Mouse (Mus musculus) embryonic facial prominence, embryonic 13.5 days (tissue): Measurements from ENCODE around the gene Taar7e. TPM values are rescaled to one million over a fixed set of nuclear protein-coding genes. Genes with fewer than 3 reads are reported as not detected.

Experiments
- ATAC-seq: fragments of 200-750 bp; cut with Nextera tagmentation; 2 replicates; pipeline ENCODE4 v1.8.0; 2017; ENCODE audit warnings: low read depth; ENCODE audit not compliant: insufficient number of reproducible peaks, insufficient read depth, low FRiP score, low TSS enrichment
- H3K27ac ChIP-seq: fragments of 300-500 bp; sonication (generic); 2 replicates; pipeline ENCODE4 v1.5.1; 2015; ENCODE audit warnings: moderate library complexity, mild to moderate bottlenecking, inconsistent platforms
- H3K27me3 ChIP-seq: fragments of 300-500 bp; sonication (generic); 2 replicates; pipeline ENCODE4 v1.6.1; 2015; ENCODE audit warnings: mild to moderate bottlenecking, inconsistent platforms
- H3K36me3 ChIP-seq: fragments of 300-500 bp; sonication (generic); 2 replicates; pipeline ENCODE4 v1.6.1; 2015; ENCODE audit warnings: mild to moderate bottlenecking, inconsistent platforms
- H3K4me1 ChIP-seq: fragments of 300-500 bp; sonication (generic); 2 replicates; pipeline ENCODE4 v1.6.1; 2015; ENCODE audit warnings: inconsistent platforms
- H3K4me2 ChIP-seq: fragments of 300-500 bp; sonication (generic); 2 replicates; pipeline ENCODE4 v1.6.1; 2015; ENCODE audit warnings: moderate library complexity, mild to moderate bottlenecking, inconsistent platforms
- H3K4me3 ChIP-seq: fragments of 300-500 bp; sonication (generic); 2 replicates; pipeline ENCODE4 v1.5.1; 2015; ENCODE audit warnings: mild to moderate bottlenecking, inconsistent platforms
- H3K9ac ChIP-seq: fragments of 300-500 bp; sonication (generic); 2 replicates; pipeline ENCODE4 v1.6.1; 2015; ENCODE audit warnings: mild to moderate bottlenecking, inconsistent platforms
- H3K9me3 ChIP-seq: fragments of 300-500 bp; sonication (generic); 2 replicates; pipeline ENCODE4 v1.6.1; 2016; ENCODE audit warnings: inconsistent platforms
- WGBS: fragments of 180-500 bp; shearing (Covaris S2); methylation state at CpG from one replicate; pipeline ENCODE4 v1.1.7; 2015; ENCODE audit warnings: mixed read lengths; 5-methylcytosine and 5-hydroxymethylcytosine counted together
- polyA plus RNA-seq: library from polyadenylated mRNA; unstranded; fragments of >200 nt; fragmentation: Nextera tagmentation; extraction: Ambion mirVana; gene quantifications from 2 replicates; pipeline ENCODE4 v1.2.1, GENCODE M21; 2015

The Taar7e gene
- not detected in 2 replicates for polyA plus RNA-seq

- Histone ChIP-seq H3K4me1 (no peaks in the 10 kb centered on the region), H3K27ac (no peak within 1 kb of the TSS), H3K36me3 (no peaks in the 10 kb centered on the region), H3K27me3 (no peaks in the 10 kb centered on the region), H3K4me2 (no peak within 1 kb of the TSS), H3K4me3 (no peak within 1 kb of the TSS), H3K9ac (no peak within 1 kb of the TSS), H3K9me3 (no peaks in the 10 kb centered on the region)
- no peak for ATAC-seq
- WGBS: 82% methylated on average over 2 of the region's 2 CpGs
Observed at GRCm38 (mm10) chr10:24037314-24037713, at the start of gene Taar7e. Gene Taar7e, plus strand, starts transcription at chr10:24037614.

GRCm38 (mm10) chr10:23993381-23993780, 44.0 kb upstream of the Taar7e start, which contains the start of gene Taar7a:
Gene Taar7a, minus strand, starts transcription at chr10:23993481.
- H3K4me1 ChIP-seq: no peaks in the 10 kb centered on the region
- 88% methylated on average over 3 of the region's 3 CpGs for WGBS

GRCm38 (mm10) chr10:23999639-24000038, 37.8 kb upstream of the Taar7e start, which contains the start of gene Taar7b:
Gene Taar7b, plus strand, starts transcription at chr10:23999939.
- H3K36me3 ChIP-seq: no peaks in the 10 kb centered on the region
- no peak for ATAC-seq
- no peak within 1 kb of the TSS for H3K4me2 ChIP-seq
- WGBS: 80% methylated on average over 1 of the region's 1 CpGs
- H3K9me3 ChIP-seq: no peaks in the 10 kb centered on the region
- H3K9ac ChIP-seq: no peak within 1 kb of the TSS
- no peaks in the 10 kb centered on the region for H3K4me1 ChIP-seq
- H3K27me3 ChIP-seq: no peaks in the 10 kb centered on the region
- no peak within 1 kb of the TSS for H3K4me3 ChIP-seq
- no peak within 1 kb of the TSS for H3K27ac ChIP-seq

More at GRCm38 (mm10) chr10:23993381-23993780, 44.0 kb upstream of the Taar7e start, which contains the start of gene Taar7a:
- no peak within 1 kb of the TSS for H3K4me3 ChIP-seq
- no peak within 1 kb of the TSS for H3K27ac ChIP-seq
- no peak for ATAC-seq
- H3K27me3 ChIP-seq: no peaks in the 10 kb centered on the region
- no peak within 1 kb of the TSS for H3K9ac ChIP-seq
- H3K4me2 ChIP-seq: no peak within 1 kb of the TSS
- no peaks in the 10 kb centered on the region for H3K9me3 ChIP-seq
- no peaks in the 10 kb centered on the region for H3K36me3 ChIP-seq

- no peaks in the 10 kb centered on the region for H3K4me1 ChIP-seq
- no peaks in the 10 kb centered on the region for H3K36me3 ChIP-seq
- H3K27ac ChIP-seq: no peak overlapping the region
- no peaks in the 10 kb centered on the region for H3K9me3 ChIP-seq
- no peak overlapping the region for H3K4me3 ChIP-seq
- H3K27me3 ChIP-seq: no peaks in the 10 kb centered on the region
- no peak for ATAC-seq
- H3K4me2 ChIP-seq: no peak overlapping the region
- no peak overlapping the region for H3K9ac ChIP-seq
- WGBS: 72% methylated on average over 1 of the region's 1 CpGs
Observed at GRCm38 (mm10) chr10:24006442-24006841, 31.0 kb upstream of the Taar7e start.

- Histone ChIP-seq H3K4me3 (no peak overlapping the region), H3K27me3 (no peaks in the 10 kb centered on the region), H3K9me3 (no peaks in the 10 kb centered on the region), H3K36me3 (no peaks in the 10 kb centered on the region), H3K27ac (no peak overlapping the region), H3K4me1 (no peaks in the 10 kb centered on the region), H3K4me2 (no peak overlapping the region), H3K9ac (no peak overlapping the region)
- no peak for ATAC-seq
- WGBS: 60% methylated on average over 2 of the region's 2 CpGs
Observed at GRCm38 (mm10) chr10:24007034-24007433, 30.4 kb upstream of the Taar7e start.

GRCm38 (mm10) chr10:24008143-24008542, 29.3 kb upstream of the Taar7e start:
- H3K27ac ChIP-seq: no peak overlapping the region
- H3K4me1 ChIP-seq: no peaks in the 10 kb centered on the region
- no peak overlapping the region for H3K4me2 ChIP-seq
- H3K9ac ChIP-seq: no peak overlapping the region
- 90% methylated on average over 1 of the region's 1 CpGs for WGBS
- no peak overlapping the region for H3K4me3 ChIP-seq
- H3K27me3 ChIP-seq: no peaks in the 10 kb centered on the region
- no peaks in the 10 kb centered on the region for H3K9me3 ChIP-seq
- H3K36me3 ChIP-seq: no peaks in the 10 kb centered on the region
- no peak for ATAC-seq

GRCm38 (mm10) chr10:24026922-24027321, 10.5 kb upstream of the Taar7e start, which contains the start of gene Taar7d:
Gene Taar7d, plus strand, starts transcription at chr10:24027222.
- no peak within 1 kb of the TSS for H3K4me3 ChIP-seq
- no peaks in the 10 kb centered on the region for H3K4me1 ChIP-seq
- no peak within 1 kb of the TSS for H3K4me2 ChIP-seq
- no peak within 1 kb of the TSS for H3K27ac ChIP-seq
- H3K9me3 ChIP-seq: no peaks in the 10 kb centered on the region
- H3K36me3 ChIP-seq: no peaks in the 10 kb centered on the region
- no peaks in the 10 kb centered on the region for H3K27me3 ChIP-seq
- H3K9ac ChIP-seq: no peak within 1 kb of the TSS
- ATAC-seq: no peak

GRCm38 (mm10) chr10:24031347-24031746, 6.1 kb upstream of the Taar7e start:
- Histone ChIP-seq H3K36me3 (no peaks in the 10 kb centered on the region), H3K4me1 (no peaks in the 10 kb centered on the region), H3K27me3 (no peaks in the 10 kb centered on the region), H3K9me3 (no peaks in the 10 kb centered on the region), H3K4me2 (no peak overlapping the region), H3K27ac (no peak overlapping the region), H3K4me3 (no peak overlapping the region), H3K9ac (no peak overlapping the region)
- ATAC-seq: no peak

GRCm38 (mm10) chr10:24040120-24040869, 2.9 kb downstream of the Taar7e start:
- no peak overlapping the region for H3K4me3 ChIP-seq
- 66% methylated on average over 2 of the region's 2 CpGs for WGBS
- H3K36me3 ChIP-seq: no peaks in the 10 kb centered on the region
- H3K9ac ChIP-seq: no peak overlapping the region
- no peaks in the 10 kb centered on the region for H3K9me3 ChIP-seq
- no peak overlapping the region for H3K4me2 ChIP-seq
- no peaks in the 10 kb centered on the region for H3K27me3 ChIP-seq
- no peak for ATAC-seq
- H3K4me1 ChIP-seq: no peaks in the 10 kb centered on the region
- no peak overlapping the region for H3K27ac ChIP-seq

GRCm38 (mm10) chr10:24049210-24049609, 11.8 kb downstream of the Taar7e start, which contains the start of gene Taar7f:
Gene Taar7f, plus strand, starts transcription at chr10:24049510.
- Histone ChIP-seq H3K36me3 (no peaks in the 10 kb centered on the region), H3K4me2 (no peak within 1 kb of the TSS), H3K4me1 (no peaks in the 10 kb centered on the region), H3K4me3 (no peak within 1 kb of the TSS), H3K9ac (no peak within 1 kb of the TSS), H3K9me3 (no peaks in the 10 kb centered on the region), H3K27me3 (no peaks in the 10 kb centered on the region), H3K27ac (no peak within 1 kb of the TSS)
- ATAC-seq: no peak

GRCm38 (mm10) chr10:24052039-24052438, 14.6 kb downstream of the Taar7e start:
- H3K4me2 ChIP-seq: no peak overlapping the region

GRCm38 (mm10) chr10:24058986-24059385, 21.6 kb downstream of the Taar7e start:
- H3K36me3 ChIP-seq: no peaks in the 10 kb centered on the region
- H3K27me3 ChIP-seq: no peaks in the 10 kb centered on the region
- no peaks in the 10 kb centered on the region for H3K4me1 ChIP-seq
- no peak overlapping the region for H3K27ac ChIP-seq
- H3K4me2 ChIP-seq: no peak overlapping the region
- no peak for ATAC-seq
- no peak overlapping the region for H3K9ac ChIP-seq
- no peaks in the 10 kb centered on the region for H3K9me3 ChIP-seq
- H3K4me3 ChIP-seq: no peak overlapping the region
- WGBS: 86% methylated on average over 3 of the region's 3 CpGs

More at GRCm38 (mm10) chr10:24052039-24052438, 14.6 kb downstream of the Taar7e start:
- Histone ChIP-seq H3K27ac (no peak overlapping the region), H3K9me3 (no peaks in the 10 kb centered on the region), H3K4me1 (no peaks in the 10 kb centered on the region), H3K9ac (no peak overlapping the region), H3K27me3 (no peaks in the 10 kb centered on the region), H3K36me3 (no peaks in the 10 kb centered on the region), H3K4me3 (no peak overlapping the region)
- 64% methylated on average over 5 of the region's 5 CpGs for WGBS
- no peak for ATAC-seq
